Mouse (Mus musculus): ENCODE measurements around the gene Rfx7.
"Not testable (repeated sequence)": the region's sequence is repeated elsewhere in the genome, so short reads cannot be mapped to it uniquely, and the experiment has no call there.

Rfx7 gene

DNA sequence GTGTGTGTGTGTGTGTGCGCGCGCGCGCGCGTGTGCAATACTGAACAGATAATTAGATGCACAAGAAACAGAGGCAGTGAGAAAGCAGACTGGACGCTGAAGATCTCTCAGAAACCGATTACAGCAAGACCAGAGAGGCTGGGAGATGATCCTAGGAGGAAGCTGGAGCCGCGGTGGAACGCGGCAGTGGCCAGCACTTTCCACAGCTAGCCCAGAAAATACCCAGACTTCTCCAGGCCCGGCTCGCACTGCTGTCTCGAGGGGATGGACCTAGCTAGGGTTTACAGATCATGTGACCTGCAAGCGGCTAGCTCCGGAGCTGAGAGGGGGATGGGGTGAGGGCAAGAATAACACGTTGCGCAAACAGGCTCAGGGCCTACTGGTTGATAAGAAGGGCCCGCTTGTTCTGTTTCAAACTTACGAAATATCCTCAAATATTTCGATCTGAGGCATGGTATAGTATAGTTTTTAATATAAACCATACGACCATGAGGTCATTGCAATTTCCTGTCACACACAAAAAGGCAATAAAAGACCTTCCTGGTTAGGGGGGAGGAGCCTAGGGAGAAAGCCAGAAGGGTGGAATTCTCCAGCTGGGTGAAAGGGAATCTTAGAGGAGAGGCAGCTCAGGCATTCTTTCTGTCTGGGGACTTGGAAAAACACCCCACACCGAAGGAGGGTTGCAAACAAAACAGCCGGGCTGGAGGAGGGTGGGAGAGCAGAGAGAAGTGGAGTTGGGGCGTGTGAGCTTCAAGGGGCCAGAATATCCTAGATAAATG is 108.0 kb downstream of the Rfx7 start:
- peak; percentile 43 for DNase-seq (ENCODE audit: low read depth, low spot score)
- Histone ChIP-seq H3K36me3 (ENCODE audit: control insufficient read depth, insufficient read depth, low read length, poor library complexity, severe bottlenecking) (no peaks in the 10 kb centered on the region), H3K27me3 (ENCODE audit: control insufficient read depth, insufficient read depth, low read length, poor library complexity, severe bottlenecking) (no peaks in the 10 kb centered on the region)

DNA sequence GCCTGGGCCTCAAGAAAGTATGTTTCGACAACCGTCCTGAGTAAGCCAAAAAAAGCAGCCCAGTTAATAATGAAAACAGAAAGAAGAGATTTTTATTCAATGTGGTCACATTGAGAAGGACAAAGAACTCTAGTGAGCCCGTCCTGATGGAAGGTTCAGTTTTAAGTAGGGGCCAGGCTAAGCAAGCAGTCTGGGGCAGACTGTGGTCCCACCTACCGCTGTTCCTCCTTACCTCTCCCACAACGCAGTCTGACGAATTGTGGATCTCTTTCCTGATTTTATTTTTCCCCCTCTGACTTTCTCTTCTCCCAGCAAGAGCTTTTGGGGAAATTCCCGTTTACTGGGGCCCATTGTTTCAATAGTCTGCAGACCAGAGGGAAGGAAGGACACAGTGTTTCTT is 108.6 kb downstream of the Rfx7 start:
- H3K27me3 ChIP-seq (ENCODE audit: control insufficient read depth, insufficient read depth, low read length, poor library complexity, severe bottlenecking): no peaks in the 10 kb centered on the region
- no peak for DNase-seq (ENCODE audit: low read depth, low spot score)
- no peaks in the 10 kb centered on the region for H3K36me3 ChIP-seq (ENCODE audit: control insufficient read depth, insufficient read depth, low read length, poor library complexity, severe bottlenecking)

DNA sequence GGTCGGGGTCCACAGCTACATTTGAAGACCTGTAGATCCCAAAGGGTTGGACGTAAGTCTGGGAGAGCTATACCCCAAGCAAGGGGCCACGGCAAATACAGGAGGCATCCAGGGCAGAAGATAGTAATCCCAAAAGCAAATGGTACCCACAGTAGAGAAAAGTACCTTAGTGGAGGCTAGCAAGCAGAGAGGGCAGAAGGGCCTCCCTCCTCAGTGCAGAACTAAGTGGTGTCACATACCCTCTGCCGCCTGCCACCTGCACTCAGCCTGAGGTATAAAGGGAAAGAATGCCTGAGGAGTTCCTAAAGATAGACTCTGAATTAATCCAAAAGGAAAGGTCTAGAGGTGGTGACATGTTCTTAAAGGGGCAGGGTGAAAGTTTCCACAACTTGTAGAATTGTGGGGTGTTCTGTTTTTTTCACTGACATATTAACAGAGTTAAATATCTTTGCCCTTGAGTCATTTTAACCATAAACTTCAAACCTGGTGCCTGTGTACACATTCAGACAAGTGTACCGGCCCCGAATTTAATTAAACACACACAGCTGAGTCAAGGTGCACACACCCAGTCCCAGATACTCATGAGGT is 109.1 kb downstream of the Rfx7 start:
- no peaks in the 10 kb centered on the region for H3K27me3 ChIP-seq (ENCODE audit: control insufficient read depth, insufficient read depth, low read length, poor library complexity, severe bottlenecking)
- DNase-seq (ENCODE audit: low read depth, low spot score): no peak
- no peaks in the 10 kb centered on the region for H3K36me3 ChIP-seq (ENCODE audit: control insufficient read depth, insufficient read depth, low read length, poor library complexity, severe bottlenecking)

DNA sequence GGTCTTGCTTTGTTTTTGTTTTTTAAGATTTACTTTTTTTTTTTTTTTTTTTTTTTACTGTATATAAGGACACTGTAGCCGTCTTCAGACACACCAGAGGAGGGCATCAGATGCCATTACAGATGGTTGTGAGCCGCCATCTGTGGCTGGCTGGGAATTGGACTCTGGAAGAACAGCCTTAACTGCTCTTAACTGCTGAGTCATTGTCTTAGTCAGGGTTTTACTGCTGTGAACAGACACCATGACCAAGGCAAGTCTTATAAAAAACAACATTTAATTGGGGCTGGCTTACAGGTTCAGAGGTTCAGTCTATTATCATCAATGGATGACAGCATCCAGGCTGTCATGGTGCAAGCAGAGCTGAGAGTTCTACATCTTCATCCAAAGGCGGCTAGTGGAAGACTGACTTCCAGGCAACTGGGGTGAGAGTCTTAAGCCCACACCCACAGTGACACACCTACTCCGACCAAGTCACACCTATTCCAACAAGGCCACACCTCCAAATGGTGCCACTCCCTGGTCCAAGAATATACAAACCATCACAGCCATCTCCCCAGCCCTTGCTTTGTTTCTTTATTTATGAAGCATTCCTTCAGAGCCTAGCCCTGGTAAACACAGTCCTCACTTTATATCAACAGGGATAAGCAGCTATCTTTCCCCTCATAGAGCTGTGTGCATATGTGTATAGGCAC is 110.9 kb downstream of the Rfx7 start:
- H3K27me3 ChIP-seq (ENCODE audit: control insufficient read depth, insufficient read depth, low read length, poor library complexity, severe bottlenecking); H3K36me3 ChIP-seq (ENCODE audit: control insufficient read depth, insufficient read depth, low read length, poor library complexity, severe bottlenecking); DNase-seq (ENCODE audit: low read depth, low spot score): not testable (repeated sequence)

DNA sequence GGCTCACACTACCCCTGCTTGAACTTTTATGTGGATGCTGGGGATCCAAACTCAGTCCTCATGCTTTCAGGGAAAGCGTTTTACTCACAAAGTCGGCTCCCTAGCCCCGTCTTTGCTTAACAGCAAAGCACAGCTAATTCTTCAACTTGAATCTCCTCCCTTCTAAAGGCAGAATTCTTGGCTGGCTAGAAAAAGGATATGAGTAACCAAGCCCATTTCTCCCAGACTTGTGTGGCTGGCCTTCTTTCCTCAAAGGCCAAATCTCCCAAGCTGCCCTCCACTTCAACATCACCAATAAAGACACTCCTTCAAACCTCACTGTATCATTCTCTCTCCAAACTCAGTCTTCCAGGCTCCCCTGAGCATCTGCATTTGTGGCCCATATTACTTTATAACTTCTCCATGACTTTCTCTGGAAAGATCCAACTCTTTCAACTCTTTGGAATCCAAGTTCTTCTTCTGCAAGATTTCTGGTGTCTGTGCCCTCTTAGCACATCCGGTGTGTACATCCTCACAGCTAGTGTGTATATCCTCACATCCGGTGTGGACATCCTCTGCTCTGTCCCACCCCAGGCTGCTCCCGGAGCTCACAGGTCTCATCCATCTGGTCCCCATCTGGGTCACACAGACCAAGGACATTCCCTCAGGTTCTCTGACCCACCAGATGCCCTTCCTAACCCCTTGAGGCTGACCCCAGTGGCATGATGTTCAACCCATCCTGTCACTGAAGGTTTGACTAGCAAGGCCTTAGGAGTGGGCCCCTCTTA is 111.8 kb downstream of the Rfx7 start:
- no peak for DNase-seq (ENCODE audit: low read depth, low spot score)
- Histone ChIP-seq H3K36me3 (ENCODE audit: control insufficient read depth, insufficient read depth, low read length, poor library complexity, severe bottlenecking) (no peaks in the 10 kb centered on the region), H3K27me3 (ENCODE audit: control insufficient read depth, insufficient read depth, low read length, poor library complexity, severe bottlenecking) (no peaks in the 10 kb centered on the region)

DNA sequence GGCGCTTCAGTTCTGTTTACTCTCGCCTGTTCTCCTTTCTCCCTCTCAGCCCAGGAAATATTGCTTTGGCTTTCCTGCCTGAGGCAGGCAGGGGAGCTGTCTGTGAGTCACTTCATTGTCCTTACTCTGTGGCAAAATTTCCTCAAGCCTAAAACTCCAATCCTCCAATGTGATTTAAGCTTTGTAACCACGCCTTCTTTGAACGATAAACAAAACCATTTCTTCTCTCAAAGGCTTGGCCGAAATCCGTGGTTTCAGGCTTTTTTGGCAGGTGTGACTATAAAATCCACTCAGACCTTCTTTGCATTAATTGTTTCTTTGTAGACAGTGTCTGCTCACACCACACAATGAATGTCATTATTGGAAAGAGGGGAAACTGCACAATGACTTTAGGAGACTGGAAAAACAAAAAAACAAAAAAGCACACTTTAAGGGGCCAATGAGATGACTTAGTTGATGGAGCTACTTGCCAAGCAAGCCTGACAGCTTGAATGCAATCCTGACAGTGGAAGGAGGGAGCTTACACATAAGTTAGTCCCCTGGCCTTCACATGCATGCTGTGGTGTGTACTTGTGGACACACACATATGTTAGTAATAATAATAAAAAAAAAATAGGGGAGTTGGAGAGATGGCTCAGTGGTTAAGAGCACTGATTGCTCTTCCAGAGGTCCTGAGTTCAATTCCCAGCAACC is 112.5 kb downstream of the Rfx7 start:
- no peak for DNase-seq (ENCODE audit: low read depth, low spot score)
- H3K27me3 ChIP-seq (ENCODE audit: control insufficient read depth, insufficient read depth, low read length, poor library complexity, severe bottlenecking): no peaks in the 10 kb centered on the region
- H3K36me3 ChIP-seq (ENCODE audit: control insufficient read depth, insufficient read depth, low read length, poor library complexity, severe bottlenecking): no peaks in the 10 kb centered on the region

DNA sequence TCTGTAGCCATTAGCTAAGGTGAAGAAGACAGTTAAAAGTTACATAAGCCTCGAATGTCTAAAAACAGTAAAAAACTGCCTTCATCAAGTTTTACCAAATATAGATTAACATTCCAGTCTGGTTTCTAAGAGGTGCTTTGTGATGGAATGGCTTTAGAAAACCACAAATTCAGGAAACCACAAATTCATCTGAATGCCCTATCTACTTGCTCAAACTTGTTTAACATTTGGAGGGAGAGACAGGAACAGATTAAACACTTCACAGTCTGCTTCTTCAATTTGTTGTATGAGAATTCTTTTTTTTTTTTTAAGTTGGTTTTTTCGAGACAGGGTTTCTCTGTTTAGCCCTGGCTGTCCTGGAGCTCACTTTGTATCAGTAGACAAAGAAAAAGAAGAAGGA is 117.7 kb downstream of the Rfx7 start:
- no peak for DNase-seq (ENCODE audit: low read depth, low spot score)
- Histone ChIP-seq H3K36me3 (ENCODE audit: control insufficient read depth, insufficient read depth, low read length, poor library complexity, severe bottlenecking) (no peaks in the 10 kb centered on the region), H3K27me3 (ENCODE audit: control insufficient read depth, insufficient read depth, low read length, poor library complexity, severe bottlenecking) (no peaks in the 10 kb centered on the region)

DNA sequence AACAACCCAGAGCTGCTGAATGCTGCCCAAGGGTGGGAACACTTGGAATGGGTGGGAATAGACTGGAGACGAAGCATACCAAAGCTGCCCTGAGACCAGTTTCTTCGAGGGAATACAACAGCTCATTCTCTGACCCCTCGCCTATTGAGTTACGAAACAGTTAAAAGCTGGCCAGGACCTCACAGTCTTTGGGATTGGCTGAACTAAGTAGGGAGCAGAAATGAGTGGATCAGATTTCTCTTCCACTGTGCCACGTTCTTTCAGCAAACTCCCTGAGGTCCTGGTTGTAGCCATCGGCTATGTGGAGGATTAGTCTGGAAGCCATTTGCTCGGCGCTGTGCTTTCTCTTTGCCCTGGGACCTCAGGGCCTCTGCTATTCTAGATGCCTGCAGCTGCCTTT is 120.9 kb downstream of the Rfx7 start:
- Histone ChIP-seq H3K27me3 (ENCODE audit: control insufficient read depth, insufficient read depth, low read length, poor library complexity, severe bottlenecking) (no peaks in the 10 kb centered on the region), H3K36me3 (ENCODE audit: control insufficient read depth, insufficient read depth, low read length, poor library complexity, severe bottlenecking) (no peaks in the 10 kb centered on the region)
- no peak for DNase-seq (ENCODE audit: low read depth, low spot score)

DNA sequence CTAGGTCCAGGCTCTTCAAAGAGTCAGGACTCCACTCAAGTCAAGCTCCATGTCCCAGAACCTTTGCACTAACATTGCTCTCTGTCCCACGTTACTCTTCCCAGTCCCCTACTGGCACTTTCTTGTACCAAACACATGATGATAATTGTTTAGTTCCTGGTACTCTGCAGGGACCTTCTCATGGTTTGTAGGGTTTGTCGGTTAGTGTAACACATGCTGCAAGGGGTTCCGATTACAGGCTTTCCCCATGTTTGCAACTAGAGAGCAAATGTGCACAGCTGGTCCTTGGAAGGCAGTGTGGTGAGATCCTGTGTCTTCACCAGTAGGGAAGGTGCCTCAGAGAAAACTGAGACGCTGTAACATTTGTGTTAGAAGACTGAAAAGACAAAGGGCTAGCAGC is 121.5 kb downstream of the Rfx7 start:
- no peaks in the 10 kb centered on the region for H3K27me3 ChIP-seq (ENCODE audit: control insufficient read depth, insufficient read depth, low read length, poor library complexity, severe bottlenecking)

DNA sequence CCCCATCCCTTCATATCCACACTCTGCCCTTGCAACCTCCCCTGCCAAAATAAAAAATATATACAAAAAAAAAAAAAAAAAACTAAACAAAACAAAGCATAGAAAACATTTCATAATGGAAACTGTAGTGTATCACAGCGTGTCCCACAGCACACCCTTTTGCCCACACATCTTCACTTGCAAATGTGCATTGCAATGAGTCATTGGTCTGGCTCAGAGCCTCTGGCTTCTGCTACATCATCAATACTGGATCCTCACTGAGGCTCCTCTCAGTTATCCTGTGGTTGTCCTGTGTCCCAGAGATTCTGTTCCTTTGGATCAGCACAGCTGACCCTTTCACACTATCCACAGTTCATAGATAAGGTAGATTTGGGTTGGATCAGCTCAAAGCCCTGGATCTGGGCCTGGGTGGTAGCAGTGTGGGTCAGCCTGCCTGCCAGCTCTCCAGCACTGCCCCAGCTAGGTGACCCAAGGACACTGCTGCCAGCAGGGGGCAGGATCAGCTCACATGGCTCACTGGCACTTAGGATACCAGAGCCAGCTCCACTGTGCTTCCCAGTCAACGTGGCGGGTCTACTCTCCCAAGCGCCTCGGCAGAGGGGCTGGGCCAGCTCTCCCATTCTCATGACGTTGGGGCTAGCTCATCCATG is 122.7 kb downstream of the Rfx7 start:
- peak; percentile 79 for DNase-seq (ENCODE audit: low read depth, low spot score)
- no peaks in the 10 kb centered on the region for H3K27me3 ChIP-seq (ENCODE audit: control insufficient read depth, insufficient read depth, low read length, poor library complexity, severe bottlenecking)
- no peaks in the 10 kb centered on the region for H3K36me3 ChIP-seq (ENCODE audit: control insufficient read depth, insufficient read depth, low read length, poor library complexity, severe bottlenecking)

More for the DNA sequence above, 121.5 kb downstream of the Rfx7 start:
- no peak for DNase-seq (ENCODE audit: low read depth, low spot score)
- H3K36me3 ChIP-seq (ENCODE audit: control insufficient read depth, insufficient read depth, low read length, poor library complexity, severe bottlenecking): no peaks in the 10 kb centered on the region

DNA sequence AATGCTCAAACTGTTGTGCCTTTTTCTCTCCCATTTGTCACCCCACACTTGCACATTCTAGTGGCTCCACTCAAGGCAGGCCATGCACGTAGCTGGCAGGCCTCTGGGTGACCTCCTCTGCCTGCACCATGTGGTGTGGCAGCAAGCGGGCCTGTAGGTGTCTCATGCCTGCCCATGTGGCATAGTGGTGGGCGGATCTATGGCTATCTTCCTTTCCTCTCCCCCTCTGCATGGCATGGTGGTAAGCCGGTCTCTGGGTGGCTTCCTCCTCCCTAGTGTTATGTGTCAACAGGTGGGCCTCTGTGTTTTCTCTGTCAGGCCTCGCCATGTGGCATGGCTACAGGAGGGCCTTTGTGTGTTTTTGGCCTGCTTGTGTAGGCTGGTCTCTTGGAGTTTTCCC is 123.6 kb downstream of the Rfx7 start:
- no peaks in the 10 kb centered on the region for H3K36me3 ChIP-seq (ENCODE audit: control insufficient read depth, insufficient read depth, low read length, poor library complexity, severe bottlenecking)
- no peak for DNase-seq (ENCODE audit: low read depth, low spot score)
- H3K27me3 ChIP-seq (ENCODE audit: control insufficient read depth, insufficient read depth, low read length, poor library complexity, severe bottlenecking): no peaks in the 10 kb centered on the region

DNA sequence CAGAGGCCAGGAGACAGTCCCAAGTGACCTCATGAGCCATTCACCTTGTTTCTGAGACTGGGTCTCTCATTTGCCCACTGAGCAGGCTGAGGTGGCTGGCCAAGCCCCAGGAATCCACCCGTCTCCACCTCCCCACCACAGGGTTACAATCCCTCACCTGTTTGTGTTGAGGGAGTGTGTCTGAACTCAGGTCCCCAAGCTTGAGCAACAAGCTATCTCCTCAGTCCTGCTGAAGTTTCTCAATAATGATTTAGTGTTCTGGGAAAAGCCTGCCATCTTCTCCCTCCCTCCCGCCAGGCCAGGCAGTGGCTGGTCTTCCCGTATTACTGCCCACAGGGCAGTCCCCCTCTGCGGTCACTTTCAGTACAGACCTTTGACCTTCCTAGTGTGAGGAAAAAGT is 124.5 kb downstream of the Rfx7 start:
- DNase-seq (ENCODE audit: low read depth, low spot score): no peak
- Histone ChIP-seq H3K27me3 (ENCODE audit: control insufficient read depth, insufficient read depth, low read length, poor library complexity, severe bottlenecking) (no peaks in the 10 kb centered on the region), H3K36me3 (ENCODE audit: control insufficient read depth, insufficient read depth, low read length, poor library complexity, severe bottlenecking) (no peaks in the 10 kb centered on the region)

DNA sequence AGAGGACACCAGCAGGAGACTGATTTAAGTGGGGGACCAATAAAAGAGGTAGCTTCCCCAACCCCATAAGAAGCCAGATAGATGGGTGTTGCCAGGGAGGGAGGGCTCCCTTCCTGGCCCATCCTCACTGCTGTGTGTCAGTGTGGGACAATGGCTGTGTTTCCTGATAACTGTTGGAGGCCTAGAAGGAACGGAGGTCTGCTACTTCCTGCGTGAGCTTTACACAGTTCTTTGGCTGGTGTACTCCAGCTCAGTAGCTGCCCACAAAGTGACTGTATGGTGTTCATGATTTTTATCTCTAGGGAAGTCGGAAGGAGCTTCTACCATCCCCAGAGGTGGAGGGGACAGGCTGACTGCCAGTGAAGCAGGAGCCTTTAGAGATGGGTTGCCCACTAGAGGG is 124.9 kb downstream of the Rfx7 start:
- H3K27me3 ChIP-seq (ENCODE audit: control insufficient read depth, insufficient read depth, low read length, poor library complexity, severe bottlenecking): no peaks in the 10 kb centered on the region
- no peak for DNase-seq (ENCODE audit: low read depth, low spot score)

DNA sequence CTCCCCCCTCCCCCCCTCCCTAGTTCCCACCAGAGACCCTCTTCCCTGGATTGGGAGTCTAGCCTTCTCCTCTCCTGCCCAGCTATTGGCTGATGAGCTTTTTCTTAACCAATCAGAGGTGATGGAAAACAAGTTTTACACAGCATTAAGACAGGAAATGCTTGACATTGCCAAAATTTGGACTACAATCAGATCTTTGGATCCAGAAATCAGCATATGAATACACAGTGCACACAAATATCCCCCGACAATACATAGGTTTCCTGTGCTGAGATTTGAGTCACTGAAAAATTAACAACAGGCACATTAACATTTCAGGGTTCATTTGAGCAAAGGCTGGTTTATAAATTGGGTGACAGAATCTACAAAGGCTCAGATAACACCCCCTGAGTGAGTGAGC is 125.7 kb downstream of the Rfx7 start:
- Histone ChIP-seq H3K36me3 (ENCODE audit: control insufficient read depth, insufficient read depth, low read length, poor library complexity, severe bottlenecking) (no peaks in the 10 kb centered on the region), H3K27me3 (ENCODE audit: control insufficient read depth, insufficient read depth, low read length, poor library complexity, severe bottlenecking) (no peaks in the 10 kb centered on the region)
- no peak for DNase-seq (ENCODE audit: low read depth, low spot score)

More for the DNA sequence above, 124.9 kb downstream of the Rfx7 start:
- H3K36me3 ChIP-seq (ENCODE audit: control insufficient read depth, insufficient read depth, low read length, poor library complexity, severe bottlenecking): no peaks in the 10 kb centered on the region
